Mouse (Mus musculus) granulocyte monocyte progenitor cell, adult 5-6 weeks (primary cell): ENCODE data around the gene Gm38392. TPM values are rescaled to one million over a fixed set of nuclear protein-coding genes. Genes with fewer than 3 reads are reported as not detected.

Experiments used
- ATAC-seq: replicated peaks from 2 replicates; pipeline ENCODE4 v1.8.0; 2016; ENCODE audit warnings: mild to moderate bottlenecking, moderate TSS enrichment, inconsistent platforms; ENCODE audit not compliant: poor library complexity, severe bottlenecking
- total RNA-seq, 2 experiments: library from RNA; stranded (forward) in 1 of 2; stranded (reverse) in 1 of 2; fragments of 200-712, 200-1000 nt in 1 of 2; fragments of >200 nt in 1 of 2; fragmentation: Nextera tagmentation in 1 of 2; gene quantifications; 2 replicates each; pipeline ENCODE4 v1.2.3; 2014 to 2017

Gm38392 gene
- total RNA-seq, 2 experiments from 2014 or later = not detected

DNA sequence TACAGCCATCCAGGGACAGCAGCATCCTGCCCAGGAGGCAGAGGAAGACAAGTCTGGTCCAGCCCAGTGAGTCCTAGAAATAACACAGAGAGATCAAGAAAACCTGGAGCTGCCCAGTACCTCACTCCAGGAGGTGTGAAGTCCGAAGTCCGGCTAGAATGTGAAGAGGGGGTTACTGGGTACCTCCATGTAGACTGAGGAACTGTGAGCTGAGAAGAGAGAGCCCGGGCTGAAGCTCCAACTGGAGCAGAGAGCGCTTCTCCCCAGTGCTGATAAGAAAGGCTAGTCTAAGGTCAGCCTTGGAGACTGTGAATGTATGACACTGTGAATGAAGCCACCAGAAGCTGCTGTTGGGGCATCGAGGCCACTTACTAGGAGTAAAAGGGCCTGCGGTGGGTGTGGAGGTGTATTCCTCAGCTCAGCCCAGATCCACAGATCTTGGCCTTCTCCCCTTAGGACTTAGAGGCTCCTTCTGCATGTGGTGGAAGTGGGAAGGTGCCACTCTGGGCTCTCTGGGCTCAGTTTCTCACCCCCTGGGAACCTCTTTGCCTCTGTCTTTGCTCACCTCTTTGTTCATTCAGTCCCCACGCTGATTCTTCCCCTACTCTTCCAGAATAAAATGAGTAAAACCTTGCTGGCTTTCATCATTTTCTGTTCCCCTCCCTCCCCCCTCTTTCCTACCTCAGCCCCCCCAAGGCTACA, 82.9 kb downstream of the Gm38392 start:
- ATAC-seq = no peak

DNA sequence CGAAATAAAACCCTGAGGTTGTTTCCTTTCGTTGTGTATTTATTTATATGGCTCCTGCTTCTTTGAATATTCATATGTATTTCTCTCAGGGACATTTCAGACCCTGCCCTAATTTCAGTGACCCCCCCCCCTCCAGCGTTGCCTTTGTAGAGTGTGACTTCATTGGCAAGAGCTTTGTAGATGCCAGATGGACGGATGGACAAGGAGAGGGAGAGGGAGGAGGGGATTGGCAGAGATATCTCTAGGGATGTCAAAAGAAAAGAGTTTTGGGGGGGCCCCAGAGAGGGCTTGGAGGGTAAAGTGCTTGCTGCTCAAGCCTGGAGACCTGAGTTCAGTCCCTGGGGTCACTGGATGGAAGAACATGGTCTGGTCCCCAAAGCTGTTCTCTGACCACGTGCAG, 83.6 kb downstream of the Gm38392 start:
- ATAC-seq = no peak

DNA sequence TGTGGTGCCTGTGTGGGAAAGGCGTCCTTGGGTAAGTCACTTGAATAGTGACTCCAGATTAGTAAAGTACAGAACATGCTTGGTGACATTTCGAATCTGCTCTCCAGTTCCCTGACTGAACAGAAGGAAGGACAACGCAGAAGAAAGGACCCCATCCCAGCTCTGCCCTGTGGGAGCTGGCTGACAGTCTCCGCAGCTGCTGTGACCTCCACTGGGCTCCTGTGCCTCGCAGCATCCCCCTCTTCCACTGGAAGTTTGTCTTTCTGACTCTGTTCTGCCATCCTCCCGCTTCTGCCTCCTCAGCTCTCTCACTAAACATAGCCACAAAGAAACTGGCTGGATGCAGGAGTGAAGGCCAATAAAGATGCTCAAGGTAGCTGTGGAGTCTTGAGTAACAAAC, 84.0 kb downstream of the Gm38392 start:
- ATAC-seq = no peak

DNA sequence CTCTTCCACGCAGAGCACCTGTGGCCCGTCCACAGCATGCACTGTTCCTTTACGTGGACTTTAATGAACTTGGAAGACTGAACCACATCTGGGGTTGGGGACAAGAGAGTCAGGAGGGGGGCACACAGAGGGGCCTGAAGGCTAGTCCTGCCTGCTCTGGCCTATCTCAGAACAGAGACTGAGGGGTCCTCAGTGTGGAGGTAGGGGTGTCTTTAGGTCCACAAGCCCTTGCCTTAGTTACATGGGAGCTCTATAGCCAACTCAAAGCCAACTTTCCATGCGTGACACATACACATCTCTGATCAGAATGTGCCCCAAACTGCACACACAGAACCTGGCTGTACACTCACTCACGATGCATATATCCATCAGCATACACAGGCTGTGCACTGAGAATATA, 85.4 kb downstream of the Gm38392 start:
- ATAC-seq = no peak

DNA sequence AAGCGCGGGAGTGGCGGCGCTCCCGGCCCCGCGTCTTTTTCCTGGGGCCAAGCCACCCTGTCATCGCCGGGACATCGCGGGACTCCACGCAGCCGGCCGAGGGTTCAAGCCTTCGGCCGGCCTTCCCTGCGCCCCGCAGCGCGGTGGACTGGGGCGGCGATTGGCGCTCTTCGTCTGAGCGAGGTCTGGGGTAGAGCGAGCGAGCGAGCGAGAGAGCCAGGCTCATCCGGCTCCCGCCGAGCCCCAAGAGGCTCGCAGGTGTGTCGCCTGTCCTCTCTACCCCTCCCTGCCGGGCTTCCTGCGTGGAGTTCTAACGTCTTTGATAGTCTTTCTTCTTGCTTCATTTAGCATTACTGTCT, 86.1 kb downstream of the Gm38392 start:
- ATAC-seq = no peak

DNA sequence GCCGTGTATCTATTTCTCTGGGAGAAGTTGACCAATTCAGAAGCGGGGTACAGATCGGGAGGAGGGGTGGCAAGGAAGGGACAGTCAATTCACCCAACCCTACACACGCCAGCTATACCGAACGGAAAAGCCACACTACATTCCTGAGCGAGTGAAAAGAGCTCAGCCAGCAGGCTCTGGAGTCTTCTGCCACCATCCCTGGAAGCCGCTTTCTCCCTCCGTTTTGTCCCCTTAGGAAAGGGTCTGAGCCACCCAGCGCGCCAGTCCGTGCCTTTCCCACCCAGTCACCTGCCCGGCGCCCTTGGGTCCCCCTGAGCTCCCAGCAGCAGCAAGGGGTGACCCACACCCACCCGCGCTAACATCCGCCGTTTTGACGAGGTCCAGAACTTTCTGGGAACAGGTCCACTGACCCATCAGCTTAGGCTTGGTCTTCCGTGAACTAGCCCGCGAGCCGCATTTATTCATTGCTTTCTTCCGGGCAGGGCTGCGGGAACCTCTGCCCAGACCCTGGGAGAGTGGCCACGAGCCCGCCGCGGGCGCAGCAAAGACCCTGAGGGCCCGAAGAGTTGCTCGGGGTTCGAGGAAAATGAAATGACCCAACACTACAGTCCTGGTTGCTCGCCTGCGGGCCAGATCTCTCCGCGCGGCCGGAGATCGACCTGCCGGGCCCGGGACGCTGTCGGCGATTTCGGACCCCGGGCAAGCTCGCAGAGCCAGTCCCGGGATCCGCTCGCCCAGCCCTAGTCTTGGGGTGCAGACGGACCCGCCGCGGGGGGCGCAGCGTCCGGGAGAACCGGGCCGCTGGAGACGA, 86.6 kb downstream of the Gm38392 start:
- ATAC-seq = no peak

DNA sequence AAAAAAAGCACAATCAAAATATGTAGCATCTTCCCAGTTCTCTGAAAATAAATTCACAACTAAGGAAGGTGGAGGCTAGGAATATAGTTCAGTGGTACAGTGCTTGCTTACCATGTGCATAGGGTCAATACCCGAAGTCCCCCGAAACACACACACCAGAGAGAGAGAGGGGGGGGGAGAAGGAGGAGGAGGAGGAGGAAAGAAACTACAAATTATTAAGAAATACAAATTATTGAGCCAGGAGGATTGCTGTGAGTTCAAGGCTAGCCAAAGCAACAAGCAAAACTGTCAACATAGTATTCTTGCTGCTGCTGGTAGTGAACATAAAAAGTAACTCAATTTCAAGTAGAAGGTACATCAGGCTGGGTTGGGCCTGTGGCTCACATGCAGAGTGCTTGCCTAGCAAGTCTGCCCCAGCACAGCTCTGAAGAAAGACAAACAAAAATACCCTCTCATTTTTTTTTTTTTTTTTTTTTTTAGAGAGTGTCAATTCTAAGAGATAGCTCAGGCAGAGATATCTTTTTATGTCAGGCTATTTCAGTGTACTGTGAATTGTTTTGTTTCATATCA, 87.4 kb downstream of the Gm38392 start:
- ATAC-seq = no peak

DNA sequence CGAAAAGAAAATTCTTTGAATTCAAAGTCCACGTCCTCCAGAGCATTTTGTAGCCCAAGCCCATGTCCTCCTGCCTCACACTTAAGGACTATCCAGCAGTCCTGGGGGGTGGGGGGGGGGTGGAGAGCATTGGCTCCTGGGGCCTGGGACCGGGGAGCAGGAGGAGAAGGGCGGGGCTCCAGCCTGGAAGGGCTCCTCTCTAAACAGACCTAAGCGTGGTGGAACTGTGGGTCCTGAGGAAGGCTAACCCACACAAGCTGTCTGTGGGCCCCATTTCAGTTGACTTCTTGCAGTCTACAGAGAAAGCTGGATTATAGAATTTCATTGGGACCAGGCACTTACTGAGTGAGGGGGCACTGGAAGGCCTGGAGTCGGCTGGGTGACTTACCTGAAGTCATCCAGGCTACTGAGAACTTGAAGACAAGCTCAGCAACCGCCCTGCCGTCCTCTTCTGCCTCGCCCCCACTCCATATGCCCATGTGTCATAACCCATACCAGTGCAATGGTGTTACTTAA, 88.4 kb downstream of the Gm38392 start:
- no peak for ATAC-seq

DNA sequence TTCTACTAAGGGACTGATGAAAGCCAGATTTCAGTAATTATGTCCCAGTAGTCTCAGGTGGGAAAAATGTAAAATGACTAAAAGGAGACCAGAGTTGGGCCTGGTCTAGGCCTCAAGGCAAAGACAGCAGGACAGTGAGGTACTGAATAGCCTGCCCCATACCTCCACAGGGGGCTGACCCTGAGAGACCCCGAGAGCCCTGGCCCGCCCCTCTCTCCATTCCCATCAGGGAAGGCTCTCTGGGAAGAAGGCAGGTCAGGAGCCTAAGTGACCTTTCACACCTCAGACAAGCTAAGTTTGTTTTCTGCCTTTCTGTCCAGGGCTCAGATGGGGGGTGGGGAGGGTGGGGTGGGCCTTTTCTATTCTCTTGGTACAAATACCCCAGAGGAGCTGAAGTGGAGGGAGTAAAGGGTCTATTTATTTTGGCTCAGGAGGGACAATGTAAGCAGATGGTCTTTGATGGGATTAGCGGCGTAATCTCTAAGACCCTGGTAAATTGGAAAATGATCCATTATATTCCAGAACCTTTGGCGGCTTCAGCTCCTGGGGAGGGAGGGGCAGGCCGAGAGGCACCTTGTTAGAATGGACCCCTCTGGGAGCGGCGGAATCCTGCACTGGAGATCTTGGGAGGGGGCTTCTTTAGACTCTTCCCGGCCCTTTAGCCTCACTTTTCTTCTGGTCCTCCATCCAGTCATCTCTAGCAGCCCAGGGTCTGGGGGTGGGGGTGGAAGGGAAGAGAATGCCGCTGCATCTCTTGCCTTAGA, 89.1 kb downstream of the Gm38392 start:
- no peak for ATAC-seq

Other genes starting within 250 kb of the Gm38392 start
- gene Gpatch4, start 244.1 kb downstream of the Gm38392 start, total RNA-seq (2014; fragmentation: Nextera tagmentation) = 45.8 and 50.5 TPM in 2 replicates
- gene Gpatch4, start 244.1 kb downstream of the Gm38392 start, total RNA-seq (2017) = 39.6 and 40.8 TPM in 2 replicates
- gene Naxe, start 228.7 kb downstream of the Gm38392 start, total RNA-seq (2014; fragmentation: Nextera tagmentation) = 73.8 and 84.3 TPM in 2 replicates
- 34.3 and 36.1 TPM in 2 replicates for gene Naxe, start 228.7 kb downstream of the Gm38392 start, total RNA-seq (2017)
- not detected in 2 replicates for gene Ttc24, start 208.9 kb downstream of the Gm38392 start, total RNA-seq (2014; fragmentation: Nextera tagmentation)
- not detected in 2 replicates for gene Ttc24, start 208.9 kb downstream of the Gm38392 start, total RNA-seq (2017)
- gene Iqgap3, start 205.2 kb downstream of the Gm38392 start, total RNA-seq (2014; fragmentation: Nextera tagmentation) = 5.9 and 9.9 TPM in 2 replicates
- gene Iqgap3, start 205.2 kb downstream of the Gm38392 start, total RNA-seq (2017) = 19.5 and 19.9 TPM in 2 replicates
- gene Mef2d, start 144.8 kb downstream of the Gm38392 start, total RNA-seq (2014; fragmentation: Nextera tagmentation) = 119 and 132 TPM in 2 replicates
- 42.4 and 52.4 TPM in 2 replicates for gene Mef2d, start 144.8 kb downstream of the Gm38392 start, total RNA-seq (2017)
- not detected in 2 replicates for gene Rhbg, start 32.5 kb downstream of the Gm38392 start, total RNA-seq (2014; fragmentation: Nextera tagmentation)
- not detected in 2 replicates for gene Rhbg, start 32.5 kb downstream of the Gm38392 start, total RNA-seq (2017)
- gene Tsacc, start 9.8 kb upstream of the Gm38392 start, total RNA-seq (2014; fragmentation: Nextera tagmentation) = 13.8 and 19.0 TPM in 2 replicates
- 7.5 and 10.0 TPM in 2 replicates for gene Tsacc, start 9.8 kb upstream of the Gm38392 start, total RNA-seq (2017)
- gene Cct3, start 9.9 kb upstream of the Gm38392 start, total RNA-seq (2014; fragmentation: Nextera tagmentation) = 499 and 506 TPM in 2 replicates
- gene Cct3, start 9.9 kb upstream of the Gm38392 start, total RNA-seq (2017) = 381 TPM in 2 replicates
- gene Glmp, start 37.8 kb upstream of the Gm38392 start, total RNA-seq (2014; fragmentation: Nextera tagmentation) = 123 and 165 TPM in 2 replicates
- 26.7 and 29.3 TPM in 2 replicates for gene Glmp, start 37.8 kb upstream of the Gm38392 start, total RNA-seq (2017)
- gene Tmem79, start 48.9 kb upstream of the Gm38392 start, total RNA-seq (2014; fragmentation: Nextera tagmentation) = 0.56 and 2.0 TPM in 2 replicates
- gene Tmem79, start 48.9 kb upstream of the Gm38392 start, total RNA-seq (2017) = 0.78 and 1.8 TPM in 2 replicates
- 50.8 and 53.1 TPM in 2 replicates for gene Smg5, start 49.0 kb upstream of the Gm38392 start, total RNA-seq (2014; fragmentation: Nextera tagmentation)
- gene Smg5, start 49.0 kb upstream of the Gm38392 start, total RNA-seq (2017) = 64.1 and 79.0 TPM in 2 replicates
- gene Paqr6, start 77.4 kb upstream of the Gm38392 start, total RNA-seq (2014; fragmentation: Nextera tagmentation) = not detected in 2 replicates
- not detected in 2 replicates for gene Paqr6, start 77.4 kb upstream of the Gm38392 start, total RNA-seq (2017)
- gene Bglap3, start 85.5 kb upstream of the Gm38392 start, total RNA-seq (2014; fragmentation: Nextera tagmentation) = not detected in 2 replicates
- gene Bglap3, start 85.5 kb upstream of the Gm38392 start, total RNA-seq (2017) = not detected in 2 replicates
- gene Bglap2, start 91.5 kb upstream of the Gm38392 start, total RNA-seq (2014; fragmentation: Nextera tagmentation) = not detected in 2 replicates
- gene Bglap2, start 91.5 kb upstream of the Gm38392 start, total RNA-seq (2017) = not detected in 2 replicates
- gene Bglap, start 97.3 kb upstream of the Gm38392 start, total RNA-seq (2014; fragmentation: Nextera tagmentation) = not detected in 2 replicates
- gene Bglap, start 97.3 kb upstream of the Gm38392 start, total RNA-seq (2017) = not detected in 2 replicates
- 115 and 122 TPM in 2 replicates for gene Pmf1, start 123.1 kb upstream of the Gm38392 start, total RNA-seq (2014; fragmentation: Nextera tagmentation)
- gene Pmf1, start 123.1 kb upstream of the Gm38392 start, total RNA-seq (2017) = 128 and 141 TPM in 2 replicates
- gene Slc25a44, start 137.9 kb upstream of the Gm38392 start, total RNA-seq (2014; fragmentation: Nextera tagmentation) = 13.1 and 13.5 TPM in 2 replicates
- 11.6 and 13.8 TPM in 2 replicates for gene Slc25a44, start 137.9 kb upstream of the Gm38392 start, total RNA-seq (2017)
- gene Sema4a, start 174.0 kb upstream of the Gm38392 start, total RNA-seq (2014; fragmentation: Nextera tagmentation) = 24.0 and 38.5 TPM in 2 replicates
- 25.1 and 35.7 TPM in 2 replicates for gene Sema4a, start 174.0 kb upstream of the Gm38392 start, total RNA-seq (2017)
- gene Lmna, start 222.7 kb upstream of the Gm38392 start, total RNA-seq (2014; fragmentation: Nextera tagmentation) = not detected in 2 replicates
- gene Lmna, start 222.7 kb upstream of the Gm38392 start, total RNA-seq (2017) = 0.41 and 1.6 TPM in 2 replicates
- 3.8 and 5.1 TPM in 2 replicates for gene Mex3a, start 245.2 kb upstream of the Gm38392 start, total RNA-seq (2014; fragmentation: Nextera tagmentation)
- gene Mex3a, start 245.2 kb upstream of the Gm38392 start, total RNA-seq (2017) = 1.7 and 2.5 TPM in 2 replicates